Mouse (Mus musculus): ENCODE measurements at regions not wholly inside any gene's neighbourhood (a gene's known extent, or its start where the extent isn't known, plus 50 kb on each side); places are given as distances from the start of the nearest gene placed in this dataset.

- Histone ChIP-seq H3K27ac (ENCODE audit: low read length) (no peak overlapping the region), H3K36me3 (ENCODE audit: control insufficient read depth, insufficient read depth, low read length) (no peaks in the 10 kb centered on the region), H3K4me1 (ENCODE audit: control insufficient read depth, insufficient read depth, low read length) (no peaks in the 10 kb centered on the region), H3K27me3 (replicated peaks; ENCODE audit: control insufficient read depth, insufficient read depth, low read length) (no peaks in the 10 kb centered on the region), H3K4me2 (ENCODE audit: low read depth, low read length) (no peak overlapping the region), H3K4me3 (ENCODE audit: low read length) (no peak overlapping the region), H3K9ac (ENCODE audit: low read depth, low read length) (no peak overlapping the region), H3K9me3 (ENCODE audit: control insufficient read depth, low read length) (no peaks in the 10 kb centered on the region)
- no peak for ATAC-seq
- WGBS: 68% methylated on average over 5 of the region's 5 CpGs
Measured at GRCm38 (mm10) chr5:50570701-50571100, 511.9 kb upstream of the Adgra3 start.

DNA sequence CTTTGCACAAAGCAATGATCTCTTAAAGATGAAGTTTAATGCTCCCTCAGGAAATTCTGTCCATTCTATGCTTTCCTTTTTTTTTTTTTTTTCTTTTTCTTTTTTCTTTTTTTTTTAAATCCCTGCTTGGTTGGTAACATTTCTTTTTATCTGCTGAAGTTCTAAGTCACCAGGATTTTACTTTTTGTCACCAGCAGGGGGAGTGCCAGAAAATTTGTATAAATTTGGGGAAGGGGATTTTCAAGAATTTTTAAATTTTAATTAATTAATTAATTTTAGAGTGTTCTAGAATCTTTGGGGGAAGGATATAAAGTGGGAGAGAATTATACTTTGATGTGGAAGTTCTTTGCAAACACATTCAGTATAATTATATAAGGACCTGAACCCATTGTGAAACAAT, 492.3 kb upstream of the Adgra3 start:
- Histone ChIP-seq H3K4me2 (ENCODE audit: low read depth, low read length) (no peak overlapping the region), H3K27me3 (replicated peaks; ENCODE audit: control insufficient read depth, insufficient read depth, low read length) (no peaks in the 10 kb centered on the region), H3K27ac (ENCODE audit: low read length) (no peak overlapping the region), H3K4me3 (ENCODE audit: low read length) (no peak overlapping the region), H3K9ac (ENCODE audit: low read depth, low read length) (no peak overlapping the region), H3K9me3 (ENCODE audit: control insufficient read depth, low read length) (no peaks in the 10 kb centered on the region), H3K4me1 (ENCODE audit: control insufficient read depth, insufficient read depth, low read length) (no peaks in the 10 kb centered on the region), H3K36me3 (ENCODE audit: control insufficient read depth, insufficient read depth, low read length) (no peaks in the 10 kb centered on the region)
- no peak for ATAC-seq

DNA sequence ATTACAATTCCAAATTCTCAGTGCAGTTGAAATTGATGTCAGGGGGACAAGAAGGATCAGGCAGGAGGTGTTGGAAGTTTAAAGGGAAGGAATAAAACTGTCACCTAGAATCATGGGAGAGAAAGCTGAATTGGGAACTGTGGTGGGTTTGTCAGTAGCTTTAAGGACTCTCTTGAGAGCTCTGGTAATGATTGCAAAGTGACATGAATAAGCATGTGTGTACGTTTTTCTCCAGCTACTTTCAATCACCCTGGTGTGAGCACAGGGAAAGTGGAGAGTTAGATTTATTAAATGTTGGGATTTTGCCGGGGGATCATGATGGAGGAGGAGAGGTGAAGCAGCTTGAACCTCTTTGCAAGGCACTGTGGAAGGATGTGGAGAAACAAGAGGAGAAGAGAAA, 453.7 kb upstream of the Adgra3 start:
- Histone ChIP-seq H3K27ac (ENCODE audit: low read length) (no peak overlapping the region), H3K4me3 (ENCODE audit: low read length) (no peak overlapping the region), H3K4me2 (ENCODE audit: low read depth, low read length) (no peak overlapping the region), H3K36me3 (ENCODE audit: control insufficient read depth, insufficient read depth, low read length) (no peaks in the 10 kb centered on the region), H3K9ac (ENCODE audit: low read depth, low read length) (no peak overlapping the region), H3K4me1 (ENCODE audit: control insufficient read depth, insufficient read depth, low read length) (no peaks in the 10 kb centered on the region), H3K27me3 (replicated peaks; ENCODE audit: control insufficient read depth, insufficient read depth, low read length) (no peaks in the 10 kb centered on the region), H3K9me3 (ENCODE audit: control insufficient read depth, low read length) (no peaks in the 10 kb centered on the region)
- WGBS: 64% methylated on average over 2 of the region's 2 CpGs
- ATAC-seq: no peak

DNA sequence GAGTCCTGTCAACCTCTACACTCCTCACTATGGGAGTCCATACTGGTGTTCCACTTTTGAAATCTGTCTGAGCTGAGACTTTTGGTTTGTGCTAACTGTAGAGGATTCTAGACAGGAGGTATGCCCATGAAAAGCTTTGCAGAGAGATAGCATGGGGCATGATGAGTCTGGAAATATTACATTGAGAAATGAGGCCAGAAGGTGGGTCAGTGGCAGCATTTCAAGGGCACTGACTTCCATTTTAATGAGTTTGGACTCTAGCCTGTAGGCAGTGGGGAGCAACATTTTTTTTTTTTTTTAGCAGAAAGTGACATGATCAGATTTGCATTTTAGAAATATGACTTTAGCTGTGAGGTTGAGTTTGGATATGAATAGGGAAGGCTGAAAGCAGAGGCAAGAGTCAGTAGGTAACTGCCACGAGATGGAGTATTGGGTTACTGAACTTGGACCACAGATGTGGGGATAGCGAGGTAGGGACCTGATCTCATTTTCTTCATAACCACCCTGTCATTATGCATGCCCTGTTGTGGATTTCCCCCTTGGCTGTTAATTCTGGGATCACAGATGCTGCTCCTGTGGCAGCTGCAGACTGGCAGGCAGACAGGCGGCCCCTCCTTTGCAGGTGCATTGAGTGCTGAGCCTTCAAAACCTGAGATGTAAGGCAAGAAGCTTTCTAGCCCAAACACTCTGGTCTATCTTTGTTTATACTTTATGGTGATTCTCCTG, 451.1 kb upstream of the Adgra3 start:
- Histone ChIP-seq H3K4me1 (ENCODE audit: control insufficient read depth, insufficient read depth, low read length) (no peaks in the 10 kb centered on the region), H3K27ac (ENCODE audit: low read length) (no peak overlapping the region), H3K4me3 (ENCODE audit: low read length) (no peak overlapping the region), H3K27me3 (replicated peaks; ENCODE audit: control insufficient read depth, insufficient read depth, low read length) (no peaks in the 10 kb centered on the region), H3K9ac (ENCODE audit: low read depth, low read length) (no peak overlapping the region), H3K4me2 (ENCODE audit: low read depth, low read length) (no peak overlapping the region), H3K9me3 (ENCODE audit: control insufficient read depth, low read length) (no peaks in the 10 kb centered on the region), H3K36me3 (ENCODE audit: control insufficient read depth, insufficient read depth, low read length) (no peaks in the 10 kb centered on the region)
- no peak for ATAC-seq
- 85% methylated on average over 3 of the region's 3 CpGs for WGBS

DNA sequence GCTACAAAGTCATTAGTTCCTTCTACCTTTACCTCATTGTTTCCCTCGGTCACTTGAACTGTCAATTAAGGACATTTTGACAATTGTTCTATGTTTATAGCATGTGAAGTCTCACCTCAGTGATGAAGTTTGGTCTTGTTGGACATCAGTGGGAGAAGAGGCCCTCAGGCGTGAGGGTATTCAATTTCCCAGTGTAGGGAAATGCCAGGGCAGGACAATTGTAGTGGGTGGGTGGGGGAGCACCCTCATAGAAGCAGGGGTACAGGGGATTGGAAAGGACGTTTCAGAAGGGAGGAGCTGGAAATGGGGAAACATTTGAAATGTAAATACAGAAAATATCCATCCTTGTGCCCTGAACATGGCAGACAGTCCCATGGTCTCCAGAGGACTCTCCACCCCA, 431.4 kb upstream of the Adgra3 start:
- Histone ChIP-seq H3K9ac (ENCODE audit: low read depth, low read length) (no peak overlapping the region), H3K9me3 (ENCODE audit: control insufficient read depth, low read length) (no peaks in the 10 kb centered on the region), H3K4me1 (ENCODE audit: control insufficient read depth, insufficient read depth, low read length) (no peaks in the 10 kb centered on the region), H3K36me3 (ENCODE audit: control insufficient read depth, insufficient read depth, low read length) (no peaks in the 10 kb centered on the region), H3K27me3 (replicated peaks; ENCODE audit: control insufficient read depth, insufficient read depth, low read length) (no peaks in the 10 kb centered on the region), H3K27ac (ENCODE audit: low read length) (no peak overlapping the region), H3K4me2 (ENCODE audit: low read depth, low read length) (no peak overlapping the region), H3K4me3 (ENCODE audit: low read length) (no peak overlapping the region)
- ATAC-seq: no peak
- 70% methylated on average over 3 of the region's 3 CpGs for WGBS

DNA sequence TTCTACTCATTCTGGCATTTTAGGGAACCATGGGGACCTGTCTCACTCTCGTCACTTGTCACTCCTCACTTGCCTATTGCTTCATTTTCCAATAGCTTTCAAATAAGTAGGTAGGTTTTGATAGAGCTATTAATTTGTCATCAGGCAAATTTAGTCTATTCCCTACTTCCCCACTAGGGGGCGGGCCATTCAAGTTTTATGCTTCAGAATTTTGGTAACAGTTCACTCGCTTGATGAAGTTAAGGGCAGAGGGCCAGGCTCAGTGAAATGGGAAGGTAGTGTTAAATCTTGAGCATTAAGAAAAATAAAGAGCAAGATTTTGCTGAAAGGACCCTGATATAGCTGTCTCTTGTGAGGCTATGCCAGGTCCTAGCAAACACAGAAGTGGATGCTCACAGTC, 418.2 kb upstream of the Adgra3 start:
- no peak overlapping the region for H3K4me3 ChIP-seq (ENCODE audit: low read length)
- H3K4me1 ChIP-seq (ENCODE audit: control insufficient read depth, insufficient read depth, low read length): no peaks in the 10 kb centered on the region
- no peak overlapping the region for H3K4me2 ChIP-seq (ENCODE audit: low read depth, low read length)
- ATAC-seq: no peak
- no peak overlapping the region for H3K9ac ChIP-seq (ENCODE audit: low read depth, low read length)
- no peaks in the 10 kb centered on the region for H3K36me3 ChIP-seq (ENCODE audit: control insufficient read depth, insufficient read depth, low read length)
- no peaks in the 10 kb centered on the region for H3K9me3 ChIP-seq (ENCODE audit: control insufficient read depth, low read length)
- no peaks in the 10 kb centered on the region for H3K27me3 ChIP-seq (replicated peaks; ENCODE audit: control insufficient read depth, insufficient read depth, low read length)
- WGBS: 15% methylated on average over 3 of the region's 3 CpGs
- H3K27ac ChIP-seq (ENCODE audit: low read length): no peak overlapping the region

DNA sequence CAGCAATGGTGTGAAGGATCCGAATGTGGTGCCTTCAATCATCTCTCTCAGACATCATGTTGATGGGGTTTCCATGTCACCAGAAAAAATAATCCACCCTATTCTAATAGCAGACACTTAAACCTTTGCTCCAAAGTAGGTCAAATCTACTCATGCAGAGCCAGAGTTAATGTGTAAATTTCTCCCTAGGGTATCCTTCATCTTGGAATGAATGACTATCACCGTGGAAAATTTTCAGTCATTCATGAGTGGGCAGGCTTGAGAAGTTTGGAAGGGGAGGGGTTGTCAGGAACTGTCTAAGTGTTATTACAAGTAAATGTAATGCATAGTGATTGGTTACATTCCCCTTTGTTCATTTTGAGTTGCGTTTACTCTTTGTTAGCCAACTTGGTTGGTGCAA, 402.7 kb upstream of the Adgra3 start:
- 84% methylated on average over 3 of the region's 3 CpGs for WGBS
- H3K27me3 ChIP-seq (replicated peaks; ENCODE audit: control insufficient read depth, insufficient read depth, low read length): no peaks in the 10 kb centered on the region
- H3K4me1 ChIP-seq (ENCODE audit: control insufficient read depth, insufficient read depth, low read length): no peaks in the 10 kb centered on the region

DNA sequence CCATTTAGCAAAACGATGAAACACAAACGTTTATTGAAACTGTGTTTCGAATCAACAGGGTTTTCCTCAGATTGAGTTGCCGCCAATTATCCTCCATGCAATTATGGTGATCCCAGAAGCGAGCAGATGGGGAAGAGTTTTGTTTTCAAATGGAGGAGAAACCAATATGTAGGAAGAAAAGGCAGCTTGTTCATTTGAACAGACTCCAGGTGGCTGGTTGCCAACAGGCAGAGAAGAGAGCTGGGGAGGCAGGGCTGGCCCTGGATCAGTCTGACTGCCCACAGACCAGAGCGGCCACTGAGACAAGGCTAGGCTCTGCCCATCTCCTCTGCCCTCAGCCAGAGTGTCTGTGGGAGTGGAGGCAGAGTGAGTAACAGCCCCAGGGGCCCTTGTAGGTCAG, 398.8 kb upstream of the Adgra3 start:
- 62% methylated on average over 6 of the region's 6 CpGs for WGBS
- Histone ChIP-seq H3K4me3 (ENCODE audit: low read length) (no peak overlapping the region), H3K27me3 (replicated peaks; ENCODE audit: control insufficient read depth, insufficient read depth, low read length) (no peaks in the 10 kb centered on the region), H3K27ac (ENCODE audit: low read length) (no peak overlapping the region), H3K9ac (ENCODE audit: low read depth, low read length) (no peak overlapping the region), H3K9me3 (ENCODE audit: control insufficient read depth, low read length) (no peaks in the 10 kb centered on the region), H3K4me2 (ENCODE audit: low read depth, low read length) (no peak overlapping the region), H3K4me1 (ENCODE audit: control insufficient read depth, insufficient read depth, low read length) (no peaks in the 10 kb centered on the region), H3K36me3 (ENCODE audit: control insufficient read depth, insufficient read depth, low read length) (no peaks in the 10 kb centered on the region)
- ATAC-seq: no peak

More for the DNA sequence above, 402.7 kb upstream of the Adgra3 start:
- no peak overlapping the region for H3K4me2 ChIP-seq (ENCODE audit: low read depth, low read length)
- H3K36me3 ChIP-seq (ENCODE audit: control insufficient read depth, insufficient read depth, low read length): no peaks in the 10 kb centered on the region
- no peak overlapping the region for H3K9ac ChIP-seq (ENCODE audit: low read depth, low read length)
- no peak overlapping the region for H3K27ac ChIP-seq (ENCODE audit: low read length)
- H3K4me3 ChIP-seq (ENCODE audit: low read length): no peak overlapping the region
- H3K9me3 ChIP-seq (ENCODE audit: control insufficient read depth, low read length): no peaks in the 10 kb centered on the region
- ATAC-seq: no peak

GRCm38 (mm10) chr5:50454387-50454786, 395.6 kb upstream of the Adgra3 start:
- Histone ChIP-seq H3K9me3 (ENCODE audit: control insufficient read depth, low read length) (no peaks in the 10 kb centered on the region), H3K27me3 (replicated peaks; ENCODE audit: control insufficient read depth, insufficient read depth, low read length) (no peaks in the 10 kb centered on the region), H3K36me3 (ENCODE audit: control insufficient read depth, insufficient read depth, low read length) (no peaks in the 10 kb centered on the region), H3K27ac (ENCODE audit: low read length) (no peak overlapping the region), H3K4me2 (ENCODE audit: low read depth, low read length) (no peak overlapping the region), H3K4me1 (ENCODE audit: control insufficient read depth, insufficient read depth, low read length) (no peaks in the 10 kb centered on the region), H3K4me3 (ENCODE audit: low read length) (no peak overlapping the region), H3K9ac (ENCODE audit: low read depth, low read length) (no peak overlapping the region)
- peak; percentile 71 for ATAC-seq
- WGBS: 62% methylated on average over 2 of the region's 2 CpGs

DNA sequence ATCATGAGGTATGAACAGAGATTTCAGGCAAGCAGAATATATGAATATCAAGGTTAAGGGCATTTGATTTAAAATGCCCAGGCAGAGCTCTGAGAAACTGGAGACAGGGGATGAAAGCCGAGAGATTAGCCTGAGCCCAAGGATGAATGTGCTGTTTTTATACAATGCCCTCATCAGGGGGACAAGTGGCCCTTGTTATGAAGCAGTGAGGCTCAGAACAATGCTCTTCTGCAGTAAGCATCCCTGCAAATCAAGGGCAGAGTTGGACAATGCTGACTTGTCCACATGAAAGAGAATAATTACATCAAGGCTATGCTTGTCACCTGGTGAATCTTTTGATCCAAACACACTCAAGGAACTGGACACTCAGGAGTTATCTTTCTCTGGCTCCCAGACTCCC, 348.1 kb upstream of the Adgra3 start:
- Histone ChIP-seq H3K9ac (ENCODE audit: low read depth, low read length) (no peak overlapping the region), H3K9me3 (ENCODE audit: control insufficient read depth, low read length) (no peaks in the 10 kb centered on the region), H3K27ac (ENCODE audit: low read length) (no peak overlapping the region), H3K4me3 (ENCODE audit: low read length) (no peak overlapping the region), H3K4me2 (ENCODE audit: low read depth, low read length) (no peak overlapping the region), H3K36me3 (ENCODE audit: control insufficient read depth, insufficient read depth, low read length) (no peaks in the 10 kb centered on the region), H3K27me3 (replicated peaks; ENCODE audit: control insufficient read depth, insufficient read depth, low read length) (no peaks in the 10 kb centered on the region), H3K4me1 (ENCODE audit: control insufficient read depth, insufficient read depth, low read length) (no peaks in the 10 kb centered on the region)
- ATAC-seq: no peak
- WGBS: 50% methylated on average over 1 of the region's 1 CpGs

All from intestine, embryonic 16.5 days (tissue).